ENCODE assay signal across 16 mouse cellular contexts in the genomic region with DNA sequence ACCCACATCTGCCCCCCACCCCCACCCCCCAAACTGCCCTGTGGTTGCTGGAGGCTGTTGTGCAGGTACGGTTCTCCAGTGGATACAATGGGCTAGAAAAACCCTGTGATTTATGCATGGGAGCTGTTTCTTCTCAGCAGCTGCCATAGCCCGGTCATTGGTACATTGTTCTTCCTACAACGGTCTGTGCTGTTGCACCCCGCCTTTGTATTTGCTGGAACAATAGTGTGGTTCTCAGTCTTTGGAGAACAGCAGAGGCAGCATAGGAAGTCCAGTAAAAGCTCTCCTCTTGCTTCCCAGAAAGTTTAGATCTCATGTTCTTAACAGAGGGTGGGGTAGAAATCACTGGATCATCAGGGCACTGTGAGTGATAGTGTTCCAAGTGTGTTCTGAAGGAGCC. TPM values are rescaled to one million over a fixed set of nuclear protein-coding genes. Genes with fewer than 3 reads are reported as not detected.
DNase-seq lines count a peak whose midpoint lies in the region; ATAC-seq lines count a peak whose summit lies in the region.
"Had no signal": no experiment of that assay in that cellular context is flagged by ENCODE, and none has a peak within 500 bp of the region (broad histone marks: within the 10 kb centered on the region; RNA-seq: fewer than 3 reads in every experiment).

No protein-coding gene starts in this region.

- peak overlapping the region; percentile 23; the same call in 1 of the 2 replicates for H3K4me3 ChIP-seq in hindbrain, embryonic 10.5 days
- H3K4me3 ChIP-seq in hindbrain, embryonic 16.5 days (ENCODE audit: low read length): no peak overlapping the region
- no peak overlapping the region for H3K4me3 ChIP-seq in liver, embryonic 15.5 days (replicated peaks)
- H3K4me3 ChIP-seq: heart, adult 2 months; limb, embryonic 12.5 days had no signal

- no peak overlapping the region for H3K4me2 ChIP-seq in hindbrain, embryonic 16.5 days (ENCODE audit: low read length)
- H3K4me2 ChIP-seq in liver, embryonic 15.5 days: peak overlapping the region; percentile 73; the same call in 1 of the 2 replicates
- H3K4me2 ChIP-seq: limb, embryonic 12.5 days had no signal

- peaks cover 47% of the 10 kb centered on the region for H3K36me3 ChIP-seq in hindbrain, embryonic 10.5 days
- H3K36me3 ChIP-seq in hindbrain, embryonic 16.5 days (ENCODE audit: control insufficient read depth, insufficient read depth, low read length): peaks cover 12% of the 10 kb centered on the region
- H3K36me3 ChIP-seq in liver, embryonic 15.5 days (replicated peaks): peaks cover 33% of the 10 kb centered on the region

- no peak overlapping the region for H3K9ac ChIP-seq in hindbrain, embryonic 16.5 days (ENCODE audit: low read depth, low read length)
- no peak overlapping the region for H3K9ac ChIP-seq in liver, embryonic 15.5 days
- H3K9ac ChIP-seq: limb, embryonic 12.5 days had no signal

- no peaks in the 10 kb centered on the region for H3K9me3 ChIP-seq in hindbrain, embryonic 10.5 days
- H3K9me3 ChIP-seq in hindbrain, embryonic 16.5 days (ENCODE audit: control insufficient read depth, low read length): no peaks in the 10 kb centered on the region
- no peaks in the 10 kb centered on the region for H3K9me3 ChIP-seq in liver, embryonic 15.5 days (replicated peaks)
- H3K9me3 ChIP-seq: limb, embryonic 12.5 days had no signal

- H3K4me1 ChIP-seq in hindbrain, embryonic 10.5 days (replicated peaks): peaks cover 27% of the 10 kb centered on the region
- peaks cover 20% of the 10 kb centered on the region for H3K4me1 ChIP-seq in hindbrain, embryonic 16.5 days (ENCODE audit: control insufficient read depth, insufficient read depth, low read depth, low read length)
- H3K4me1 ChIP-seq in liver, embryonic 15.5 days (replicated peaks): peaks cover 32% of the 10 kb centered on the region

- WGBS in hindbrain, embryonic 10.5 days: 68% methylated on average over 4 of the region's 4 CpGs
- 45% methylated on average over 4 of the region's 4 CpGs for WGBS in hindbrain, embryonic 16.5 days
- WGBS in liver, embryonic 15.5 days (ENCODE audit: insufficient replicate concordance): 64% methylated on average over 4 of the region's 4 CpGs

- ATAC-seq in hindbrain, embryonic 16.5 days: no peak
- ATAC-seq in liver, embryonic 15.5 days (ENCODE audit: insufficient read depth): no peak
- ATAC-seq: lung, postnatal 0 days had no signal

- 0 out of 2 replicates have a peak overlapping the region, but pooled peaks have one; percentile 9 for H3K27ac ChIP-seq in hindbrain, embryonic 10.5 days
- H3K27ac ChIP-seq in hindbrain, embryonic 16.5 days (ENCODE audit: low read depth, low read length): no peak overlapping the region
- H3K27ac ChIP-seq in liver, embryonic 15.5 days (replicated peaks): no peak overlapping the region
- H3K27ac ChIP-seq: heart, adult 2 months; limb, embryonic 12.5 days had no signal

- no peak for DNase-seq in hindbrain, embryonic 10.5 days (ENCODE audit: low spot score)
- DNase-seq in right cerebral cortex, adult 18-20 months: peak; percentile 5
- DNase-seq in right cerebral cortex, postnatal 4 days: no peak
- DNase-seq in adrenal gland, postnatal 10 days: no peak
- no peak for DNase-seq in heart, adult 9 months (ENCODE audit: low spot score in 2 of 2)
- DNase-seq: B cell, adult 2 months; cerebellum, adult 9-10 months; heart, adult 2 months; heart, postnatal 14 days; kidney, postnatal 10 days; midbrain, embryonic 14.5 days; thymus, postnatal 4 days had no signal

- H3K27me3 ChIP-seq in hindbrain, embryonic 10.5 days (ENCODE audit: insufficient read depth, poor library complexity, severe bottlenecking): no peaks in the 10 kb centered on the region
- no peaks in the 10 kb centered on the region for H3K27me3 ChIP-seq in hindbrain, embryonic 16.5 days (replicated peaks; ENCODE audit: control insufficient read depth, insufficient read depth, low read length)
- H3K27me3 ChIP-seq in liver, embryonic 15.5 days: no peaks in the 10 kb centered on the region
- H3K27me3 ChIP-seq: limb, embryonic 12.5 days had no signal

RNA-seq across cellular contexts. Expression of gene Iars, which starts 2.4 kb away (rescaled TPM):
- 98.0 and 111 TPM in 2 replicates for polyA plus RNA-seq in hindbrain, embryonic 10.5 days (2016; fragmentation: Nextera tagmentation; extraction: Ambion mirVana)
- polyA plus RNA-seq in hindbrain, embryonic 16.5 days (2015; fragmentation: Nextera tagmentation; extraction: Ambion mirVana): 47.3 and 54.2 TPM in 2 replicates
- 46.3 and 49.2 TPM in 2 replicates for polyA plus RNA-seq in liver, embryonic 15.5 days (2015; fragmentation: Nextera tagmentation; extraction: Ambion mirVana)
- 10 to 100 TPM; 59.5 to 61.3 TPM for total RNA-seq in adrenal gland, postnatal 10 days (2021)

RNA-seq across cellular contexts. Expression of gene Nol8, which starts 31.4 kb away (rescaled TPM):
- polyA plus RNA-seq in hindbrain, embryonic 10.5 days (2016; fragmentation: Nextera tagmentation; extraction: Ambion mirVana): 15.2 and 23.1 TPM in 2 replicates
- 13.2 and 14.7 TPM in 2 replicates for polyA plus RNA-seq in hindbrain, embryonic 16.5 days (2015; fragmentation: Nextera tagmentation; extraction: Ambion mirVana)
- 6.2 and 7.0 TPM in 2 replicates for polyA plus RNA-seq in liver, embryonic 15.5 days (2015; fragmentation: Nextera tagmentation; extraction: Ambion mirVana)
- total RNA-seq in adrenal gland, postnatal 10 days (2021): 10 to 100 TPM; 18.7 to 19.1 TPM

RNA-seq across cellular contexts. Expression of gene Cenpp, which starts 31.7 kb away (rescaled TPM):
- polyA plus RNA-seq in hindbrain, embryonic 10.5 days (2016; fragmentation: Nextera tagmentation; extraction: Ambion mirVana): 31.9 and 35.1 TPM in 2 replicates
- 5.7 and 7.9 TPM in 2 replicates for polyA plus RNA-seq in hindbrain, embryonic 16.5 days (2015; fragmentation: Nextera tagmentation; extraction: Ambion mirVana)
- 17.3 and 22.7 TPM in 2 replicates for polyA plus RNA-seq in liver, embryonic 15.5 days (2015; fragmentation: Nextera tagmentation; extraction: Ambion mirVana)
- 1 to 10 TPM; 5.1 to 5.8 TPM for total RNA-seq in adrenal gland, postnatal 10 days (2021)
